Mouse (Mus musculus) midbrain, embryonic 12.5 days (tissue): ENCODE results near the gene Nek7. TPM values are rescaled to one million over a fixed set of nuclear protein-coding genes. Genes with fewer than 3 reads are reported as not detected.

Experiments used
- ATAC-seq: fragments of 200-750 bp; cut with Nextera tagmentation; 2 replicates; pipeline ENCODE4 v1.8.0; 2017; ENCODE audit warnings: low read depth, moderate TSS enrichment, moderate library complexity; ENCODE audit not compliant: low FRiP score
- H3K27ac ChIP-seq: fragments of 300-500 bp; sonication (generic); replicated peaks from 2 replicates; pipeline ENCODE4 v1.5.1; 2016; ENCODE audit warnings: mild to moderate bottlenecking
- H3K27me3 ChIP-seq: fragments of 300-500 bp; sonication (generic); 2 replicates; pipeline ENCODE4 v1.6.1; 2016; ENCODE audit warnings: mild to moderate bottlenecking
- H3K36me3 ChIP-seq: fragments of 300-500 bp; sonication (generic); 2 replicates; pipeline ENCODE4 v1.6.1; 2016
- H3K4me1 ChIP-seq: fragments of 300-500 bp; sonication (generic); 2 replicates; pipeline ENCODE4 v1.6.1; 2016
- H3K4me2 ChIP-seq: fragments of 300-500 bp; sonication (generic); replicated peaks from 2 replicates; pipeline ENCODE4 v1.6.1; 2016; ENCODE audit warnings: mild to moderate bottlenecking, moderate library complexity
- H3K4me3 ChIP-seq: fragments of 300-500 bp; sonication (generic); 2 replicates; pipeline ENCODE4 v1.5.1; 2016; ENCODE audit warnings: mild to moderate bottlenecking
- H3K9ac ChIP-seq: fragments of 300-500 bp; sonication (generic); replicated peaks from 2 replicates; pipeline ENCODE4 v1.6.1; 2016; ENCODE audit warnings: mild to moderate bottlenecking, moderate library complexity
- H3K9me3 ChIP-seq: fragments of 300-500 bp; sonication (generic); 2 replicates; pipeline ENCODE4 v1.6.1; 2016; ENCODE audit warnings: mild to moderate bottlenecking
- WGBS: fragments of 180-500 bp; shearing (Covaris S2); methylation state at CpG from one replicate; pipeline ENCODE4 v1.1.7; 2016; 5-methylcytosine and 5-hydroxymethylcytosine counted together
- polyA plus RNA-seq: library from polyadenylated mRNA; unstranded; fragments of >200 nt; fragmentation: Nextera tagmentation; extraction: Ambion mirVana; gene quantifications from 2 replicates; pipeline ENCODE4 v1.2.1, GENCODE M21; 2016

Gene Nek7
- polyA plus RNA-seq, 1 experiment from 2014 or later = 31.0 TPM

DNA sequence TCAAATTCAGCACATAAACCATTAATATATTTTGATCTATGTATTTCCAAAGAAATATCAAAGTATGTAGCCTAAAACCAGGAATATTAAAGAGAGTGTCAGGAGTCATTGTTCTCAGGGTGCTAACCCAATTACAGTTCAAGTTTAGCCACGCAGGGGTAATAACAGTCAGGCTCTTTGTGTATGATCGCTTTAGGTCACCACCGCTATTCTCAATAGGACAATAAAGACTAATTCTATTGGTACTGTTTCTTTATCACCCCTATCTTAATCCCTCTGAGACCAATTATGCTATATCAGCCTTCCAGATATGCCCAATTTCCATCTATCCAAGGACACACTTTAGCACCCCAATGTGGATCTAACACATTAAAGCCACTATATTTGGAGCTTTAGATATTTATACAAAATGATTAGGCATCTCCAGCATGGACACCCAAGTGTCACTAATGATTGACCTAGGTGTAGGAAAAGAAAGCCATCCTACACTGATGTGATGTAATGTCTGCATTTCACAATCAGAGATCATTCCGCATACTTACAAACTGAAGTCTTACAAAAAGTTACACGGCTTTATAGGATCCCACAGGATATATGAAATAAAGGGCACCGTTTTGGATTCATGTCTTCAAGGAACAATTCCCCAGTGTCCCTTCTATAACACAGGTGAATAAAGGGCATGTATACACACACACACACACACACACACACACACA is 128.4 kb downstream of the Nek7 start:
- H3K36me3 ChIP-seq = no peaks in the 10 kb centered on the region
- H3K9me3 ChIP-seq = no peaks in the 10 kb centered on the region
- 0 out of 2 replicates have a peak overlapping the region, but pooled peaks have one; percentile 40 for H3K27ac ChIP-seq
- peak; percentile 59 for ATAC-seq
- 66% methylated on average over 6 of the region's 6 CpGs for WGBS
- peaks cover 18% of the 10 kb centered on the region for H3K4me1 ChIP-seq
- H3K9ac ChIP-seq = no peak overlapping the region
- no peak overlapping the region for H3K4me3 ChIP-seq
- H3K4me2 ChIP-seq = no peak overlapping the region
- no peaks in the 10 kb centered on the region for H3K27me3 ChIP-seq

DNA sequence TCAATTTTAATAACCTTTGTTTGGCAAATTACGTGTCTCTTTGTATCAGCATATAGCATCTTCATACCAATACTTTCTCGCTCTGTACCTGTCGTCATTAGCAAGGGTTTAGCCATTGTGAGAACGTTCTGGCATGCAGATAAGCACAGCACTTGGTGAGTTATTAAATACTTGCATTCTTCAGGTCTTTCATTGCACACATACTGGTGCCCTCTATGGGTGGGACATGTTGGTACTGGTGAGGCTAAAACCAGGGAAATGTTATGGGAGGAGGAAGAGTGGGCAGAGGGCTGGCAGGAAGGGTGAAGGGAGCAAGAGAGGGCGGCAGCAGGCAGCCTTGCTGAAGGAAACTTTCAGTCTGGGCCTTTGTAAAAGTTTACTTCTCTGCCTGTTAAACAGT is 132.4 kb downstream of the Nek7 start:
- Histone ChIP-seq H3K4me1 (peaks cover 6% of the 10 kb centered on the region), H3K9ac (no peak overlapping the region), H3K4me3 (no peak overlapping the region), H3K36me3 (no peaks in the 10 kb centered on the region), H3K4me2 (no peak overlapping the region), H3K9me3 (no peaks in the 10 kb centered on the region), H3K27me3 (no peaks in the 10 kb centered on the region), H3K27ac (no peak overlapping the region)
- no peak for ATAC-seq
- WGBS = 92% methylated on average over 5 of the region's 5 CpGs

DNA sequence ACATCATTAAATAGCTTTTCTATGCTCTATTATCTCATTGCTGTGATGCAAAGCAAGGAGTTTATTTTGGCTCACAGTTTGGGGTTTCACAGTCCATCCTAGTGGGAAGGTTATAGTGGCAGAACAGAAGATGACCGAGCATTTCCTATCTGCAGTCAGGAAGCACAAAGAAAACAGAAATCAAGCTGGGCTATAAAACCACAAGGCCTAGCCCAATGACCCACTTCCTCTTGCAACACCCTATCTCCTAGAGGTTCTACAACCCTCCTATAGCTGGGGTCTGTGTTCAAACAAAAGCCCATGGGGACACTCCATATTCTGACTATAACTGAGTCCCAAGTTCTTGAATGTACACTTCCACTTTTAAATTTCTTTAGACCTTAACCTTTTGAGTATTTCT is 139.2 kb downstream of the Nek7 start:
- ATAC-seq = no peak
- 92% methylated on average over 1 of the region's 1 CpGs for WGBS

DNA sequence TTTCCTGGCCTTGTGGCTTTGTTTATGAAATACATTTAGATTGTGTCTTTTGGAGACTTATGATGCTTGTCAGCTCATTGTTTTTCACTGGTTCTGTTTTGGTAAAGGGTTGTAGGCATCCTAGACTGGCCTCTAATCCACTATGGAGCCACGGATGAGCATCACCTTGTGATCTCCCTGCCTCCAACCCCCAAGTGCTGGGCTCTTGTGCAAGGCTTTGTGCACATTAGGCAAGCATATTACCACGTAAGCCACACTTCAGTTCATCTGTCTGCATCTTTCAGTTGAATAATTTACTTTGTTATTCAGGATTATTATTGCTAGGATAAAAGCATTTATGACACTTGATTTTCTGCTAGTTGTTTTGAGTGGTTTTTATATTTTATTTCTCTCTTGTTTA is 154.6 kb downstream of the Nek7 start:
- no peak for ATAC-seq
- Histone ChIP-seq H3K4me1 (no peaks in the 10 kb centered on the region), H3K4me2 (no peak overlapping the region), H3K9me3 (0 out of 2 replicates have a peak, but pooled peaks cover 3% of the 10 kb centered on the region), H3K27ac (no peak overlapping the region), H3K9ac (no peak overlapping the region), H3K27me3 (no peaks in the 10 kb centered on the region), H3K4me3 (no peak overlapping the region), H3K36me3 (no peaks in the 10 kb centered on the region)
- WGBS = 60% methylated on average over 2 of the region's 2 CpGs

More for the DNA sequence above, 139.2 kb downstream of the Nek7 start:
- Histone ChIP-seq H3K9me3 (peaks cover 7% of the 10 kb centered on the region), H3K9ac (no peak overlapping the region), H3K4me3 (no peak overlapping the region), H3K27me3 (no peaks in the 10 kb centered on the region), H3K4me2 (no peak overlapping the region), H3K27ac (no peak overlapping the region), H3K36me3 (no peaks in the 10 kb centered on the region), H3K4me1 (no peaks in the 10 kb centered on the region)

DNA sequence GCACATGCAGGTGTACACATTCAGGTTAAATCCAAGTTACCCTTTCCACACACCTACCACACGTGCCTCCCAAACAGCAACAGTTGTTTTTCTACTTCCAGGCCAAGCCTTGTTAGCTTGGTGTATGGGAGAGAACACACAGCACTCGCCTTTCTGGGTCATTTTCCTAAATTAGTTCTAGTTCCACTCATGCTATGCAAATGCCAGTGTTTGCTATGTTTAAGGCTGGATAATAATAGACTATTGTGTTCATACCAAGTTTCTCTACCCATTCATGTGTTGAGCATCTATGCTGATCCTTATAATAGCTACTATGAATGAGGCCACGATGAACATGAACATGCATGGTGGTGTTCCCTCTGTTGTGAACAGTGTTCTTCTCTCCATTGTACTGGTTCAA is 158.5 kb downstream of the Nek7 start:
- no peak for ATAC-seq
- 0 out of 2 replicates have a peak, but pooled peaks cover 4% of the 10 kb centered on the region for H3K4me1 ChIP-seq
- 83% methylated on average over 3 of the region's 3 CpGs for WGBS
- H3K36me3 ChIP-seq = no peaks in the 10 kb centered on the region
- H3K4me3 ChIP-seq = no peak overlapping the region
- no peak overlapping the region for H3K4me2 ChIP-seq
- no peak overlapping the region for H3K9ac ChIP-seq
- no peak overlapping the region for H3K27ac ChIP-seq
- 0 out of 2 replicates have a peak, but pooled peaks cover 3% of the 10 kb centered on the region for H3K9me3 ChIP-seq
- no peaks in the 10 kb centered on the region for H3K27me3 ChIP-seq

DNA sequence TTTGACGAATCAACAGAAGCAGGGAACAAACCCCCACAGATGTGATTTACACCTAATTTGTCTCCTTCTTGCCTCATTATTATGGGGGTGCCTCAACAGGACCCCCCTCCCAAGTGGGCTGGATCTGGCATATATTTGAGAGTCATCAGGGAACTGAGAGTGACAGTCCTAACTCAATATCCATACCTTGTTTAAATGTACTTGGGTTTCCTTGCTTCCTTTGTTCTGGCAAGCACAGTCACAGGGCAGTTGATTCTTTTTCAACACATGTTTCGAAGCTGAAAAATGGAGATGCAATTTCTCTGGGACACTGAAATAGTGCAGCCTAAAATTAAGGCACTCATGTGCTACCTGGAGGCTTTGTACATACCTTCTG is 170.5 kb downstream of the Nek7 start:
- no peak for ATAC-seq
- no peak overlapping the region for H3K9ac ChIP-seq
- no peak overlapping the region for H3K4me3 ChIP-seq
- no peaks in the 10 kb centered on the region for H3K36me3 ChIP-seq
- 79% methylated on average over 2 of the region's 2 CpGs for WGBS
- 0 out of 2 replicates have a peak, but pooled peaks cover 8% of the 10 kb centered on the region for H3K4me1 ChIP-seq
- H3K27me3 ChIP-seq = no peaks in the 10 kb centered on the region
- no peak overlapping the region for H3K4me2 ChIP-seq
- H3K9me3 ChIP-seq = no peaks in the 10 kb centered on the region
- peak overlapping the region; percentile 63 for H3K27ac ChIP-seq

DNA sequence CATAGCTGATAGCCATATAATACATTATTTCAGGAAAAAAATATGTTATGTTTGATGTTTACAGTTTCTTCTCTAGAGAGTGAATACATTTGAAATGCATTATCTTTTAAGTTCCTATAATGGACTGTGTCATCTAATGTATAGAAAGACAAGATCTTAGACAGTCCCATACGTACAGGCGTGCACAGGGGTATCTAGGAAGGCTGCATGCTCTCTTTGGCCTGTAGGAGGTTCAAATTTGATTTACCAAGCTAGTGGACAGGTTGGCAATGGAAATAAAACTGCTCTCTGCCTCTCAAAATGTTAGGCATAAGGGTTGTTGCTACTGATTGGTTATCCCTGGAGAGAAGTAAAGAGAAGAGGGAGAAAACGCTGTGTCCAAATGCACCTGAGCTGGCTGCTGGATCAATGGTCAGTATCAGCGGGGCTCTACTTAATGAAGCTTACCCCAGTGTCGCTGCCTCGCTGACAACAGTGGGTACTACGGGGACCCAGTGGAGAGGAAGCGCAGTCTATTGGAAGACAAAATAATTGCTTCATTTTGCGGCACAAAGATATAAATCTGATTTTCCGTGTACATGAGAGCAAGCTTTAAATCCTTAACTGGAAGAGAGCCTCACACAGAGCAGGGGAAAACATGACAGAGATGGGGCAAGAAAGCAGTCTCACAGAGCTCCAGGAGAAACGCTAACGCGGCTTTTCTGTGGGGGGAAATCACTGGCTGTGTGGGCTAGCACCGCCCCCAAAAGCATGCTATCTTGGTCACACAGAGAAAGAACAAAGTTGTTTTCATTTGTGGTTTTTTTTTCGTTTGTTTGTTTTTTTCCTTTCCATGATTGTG is 171.1 kb downstream of the Nek7 start:
- ATAC-seq = no peak
- 59% methylated on average over 15 of the region's 15 CpGs for WGBS
- Histone ChIP-seq H3K36me3 (no peaks in the 10 kb centered on the region), H3K27ac (peak overlapping the region; percentile 63), H3K9ac (0 out of 2 replicates have a peak overlapping the region, but pooled peaks have one; percentile 24), H3K4me3 (no peak overlapping the region), H3K4me2 (no peak overlapping the region), H3K27me3 (no peaks in the 10 kb centered on the region), H3K9me3 (no peaks in the 10 kb centered on the region), H3K4me1 (0 out of 2 replicates have a peak, but pooled peaks cover 8% of the 10 kb centered on the region)

DNA sequence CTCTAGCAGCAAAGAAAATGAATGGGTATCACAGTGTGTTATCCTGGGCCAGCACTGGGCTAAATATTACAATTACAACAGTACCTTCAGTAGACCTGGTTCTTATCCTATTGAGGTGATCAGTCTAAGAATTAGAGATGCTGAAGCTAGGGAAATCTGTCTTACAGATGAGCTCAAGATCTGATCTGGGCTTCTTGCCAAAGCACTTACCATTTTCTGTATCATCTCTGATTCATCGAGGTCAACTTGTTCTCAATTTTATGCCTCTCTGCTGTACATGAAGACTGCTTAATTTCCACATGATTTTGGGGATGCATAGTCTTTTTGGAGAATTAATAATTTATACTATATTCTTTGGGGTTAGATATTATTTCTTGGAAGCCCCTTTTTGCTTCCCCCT is 173.1 kb downstream of the Nek7 start:
- no peak overlapping the region for H3K9ac ChIP-seq
- H3K9me3 ChIP-seq = no peaks in the 10 kb centered on the region
- no peaks in the 10 kb centered on the region for H3K27me3 ChIP-seq
- H3K27ac ChIP-seq = no peak overlapping the region
- H3K4me3 ChIP-seq = no peak overlapping the region
- WGBS = 91% methylated on average over 1 of the region's 1 CpGs
- no peaks in the 10 kb centered on the region for H3K36me3 ChIP-seq
- 0 out of 2 replicates have a peak, but pooled peaks cover 8% of the 10 kb centered on the region for H3K4me1 ChIP-seq
- ATAC-seq = no peak
- no peak overlapping the region for H3K4me2 ChIP-seq

Other genes starting within 250 kb of the Nek7 start
- 89.4 and 106 TPM in 2 replicates for gene Lhx9, start 228.4 kb upstream of the Nek7 start, polyA plus RNA-seq
- 65.1 and 66.6 TPM in 2 replicates for gene 2310009B15Rik, start 236.7 kb upstream of the Nek7 start, polyA plus RNA-seq